Mouse (Mus musculus) bone marrow macrophage, adult 2 months (primary cell): ENCODE data around the gene Trim17.

Experiments used
- CTCF ChIP-seq: IDR thresholded peaks from 2 replicates; pipeline ENCODE4 v1.5.1; 2012; ENCODE audit warnings: low read depth, mild to moderate bottlenecking, low read length, moderate library complexity
- POLR2A ChIP-seq: IDR thresholded peaks from 2 replicates; pipeline ENCODE4 v1.6.1; 2012; ENCODE audit warnings: mild to moderate bottlenecking, low read depth, low read length, borderline replicate concordance

DNA sequence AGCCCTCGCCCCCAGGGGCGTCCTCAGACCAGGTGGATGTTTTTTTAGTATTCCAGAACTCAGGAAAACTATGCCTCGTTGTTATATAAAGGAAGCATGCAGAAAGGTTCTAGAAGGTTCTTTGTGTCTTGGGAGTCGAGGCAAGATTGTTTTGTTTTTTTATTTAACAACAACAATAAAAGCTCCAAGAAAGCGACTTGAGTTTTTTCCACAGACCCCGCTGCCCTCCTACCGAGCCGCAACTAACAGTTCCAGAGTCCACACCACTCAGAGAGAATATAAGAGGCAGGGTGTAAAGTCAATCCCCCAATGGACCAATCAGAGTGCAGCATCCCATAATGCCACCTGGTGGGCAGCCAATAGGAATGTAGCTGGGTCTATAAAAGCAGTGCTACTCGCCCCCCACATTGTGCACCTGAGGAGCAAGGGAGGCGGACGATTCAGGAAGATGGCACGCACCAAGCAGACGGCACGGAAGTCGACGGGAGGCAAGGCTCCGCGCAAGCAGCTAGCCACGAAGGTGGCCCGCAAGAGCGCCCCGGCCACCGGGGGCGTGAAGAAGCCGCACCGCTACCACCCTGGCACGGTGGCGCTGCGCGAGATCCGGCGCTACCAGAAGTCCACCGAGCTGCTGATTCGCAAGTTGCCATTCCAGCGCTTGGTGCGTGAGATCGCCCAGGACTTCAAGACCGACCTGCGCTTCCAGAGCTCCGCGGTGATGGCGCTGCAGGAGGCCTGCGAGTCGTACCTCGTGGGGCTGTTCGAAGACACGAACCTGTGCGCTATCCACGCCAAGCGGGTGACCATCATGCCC, 7.1 kb downstream of the Trim17 start:
- TF ChIP-seq CTCF, result no peak
- no peak for TF ChIP-seq POLR2A
